Mouse (Mus musculus) C2C12 (cell line): ENCODE measurements around the gene Unc13d.

Experiments used
- CEBPB ChIP-seq: IDR thresholded peaks from one replicate; pipeline ENCODE4 v1.6.1; 2011; ENCODE audit warnings: low read depth, mild to moderate bottlenecking, control low read depth, moderate library complexity
- CTCF ChIP-seq: IDR thresholded peaks from one replicate; pipeline ENCODE4 v1.5.1; 2011; ENCODE audit not compliant: control insufficient read depth, insufficient read depth, insufficient read length
- FOSL1 ChIP-seq: IDR thresholded peaks from one replicate; pipeline ENCODE4 v1.8.0; 2011; ENCODE audit warnings: mild to moderate bottlenecking, low read length; ENCODE audit not compliant: poor library complexity, insufficient read depth, severe bottlenecking
- MAX ChIP-seq: IDR thresholded peaks from one replicate; pipeline ENCODE4 v1.6.1; 2011; ENCODE audit warnings: mild to moderate bottlenecking, control low read depth
- MYOG ChIP-seq: IDR thresholded peaks from one replicate; pipeline ENCODE4 v1.6.1; 2011; ENCODE audit not compliant: control insufficient read depth, insufficient read length; ENCODE audit errors: extremely low read depth
- USF1 ChIP-seq: IDR thresholded peaks from one replicate; pipeline ENCODE4 v1.6.1; 2011; ENCODE audit warnings: low read depth, mild to moderate bottlenecking, control low read depth, moderate library complexity

GRCm38 (mm10) chr11:116045173-116045572 lies 32.6 kb downstream of the Unc13d start:
- no peak for TF ChIP-seq CEBPB
- TF ChIP-seq CTCF: no peak
- no peak for TF ChIP-seq MAX
- TF ChIP-seq USF1: no peak
- no peak for TF ChIP-seq FOSL1
- TF ChIP-seq MYOG: no peak
